Mouse (Mus musculus): Measurements from ENCODE around the gene Gm12569. TPM values are rescaled to one million over a fixed set of nuclear protein-coding genes. Genes with fewer than 3 reads are reported as not detected.

Gm12569 gene
- polyA plus RNA-seq, 1 experiment from 2014 or later: not detected

DNA sequence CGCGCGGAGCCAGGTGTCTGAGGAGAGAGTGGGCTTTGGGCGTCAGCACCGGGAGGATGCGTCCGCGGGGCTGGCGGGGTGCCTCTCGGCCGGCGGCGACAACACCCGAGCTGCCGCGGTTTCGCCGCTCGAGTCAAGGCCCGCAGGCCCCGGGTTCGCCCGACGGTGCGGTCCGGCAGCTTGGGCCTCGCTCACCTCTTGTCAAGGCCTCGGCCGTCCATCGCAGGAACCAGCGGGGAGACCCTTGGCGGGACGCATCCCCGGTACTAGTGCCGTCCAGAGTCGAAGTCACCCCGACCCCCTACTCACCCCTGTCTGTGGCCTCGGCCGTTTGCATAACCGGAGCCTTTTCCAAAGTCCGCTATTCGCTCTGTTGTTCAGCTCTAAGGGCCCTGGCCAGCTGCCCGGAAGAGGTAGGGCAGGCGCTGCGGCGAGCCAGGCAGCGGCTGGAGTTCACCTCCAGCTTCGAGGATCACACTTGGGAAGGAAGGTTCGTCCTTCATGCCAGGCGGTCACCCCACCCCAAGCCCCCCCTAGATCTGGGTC, 43.1 kb downstream of the Gm12569 start:
- H3K4me2 ChIP-seq: peak overlapping the region; percentile 86
- peaks cover 7% of the 10 kb centered on the region; the same call in 1 of the 2 replicates for H3K36me3 ChIP-seq
- ATAC-seq (ENCODE audit: borderline replicate concordance, extremely low read depth, low FRiP score, low TSS enrichment): peak; percentile 55
- H3K27ac ChIP-seq: peak overlapping the region; percentile 87
- no peaks in the 10 kb centered on the region for H3K27me3 ChIP-seq
- peak overlapping the region; percentile 91 for H3K9ac ChIP-seq
- peaks cover 29% of the 10 kb centered on the region for H3K4me1 ChIP-seq
- under 1% methylated on average over 50 of the region's 50 CpGs for WGBS
- H3K4me3 ChIP-seq: peak overlapping the region; percentile 69
- no peaks in the 10 kb centered on the region for H3K9me3 ChIP-seq

DNA sequence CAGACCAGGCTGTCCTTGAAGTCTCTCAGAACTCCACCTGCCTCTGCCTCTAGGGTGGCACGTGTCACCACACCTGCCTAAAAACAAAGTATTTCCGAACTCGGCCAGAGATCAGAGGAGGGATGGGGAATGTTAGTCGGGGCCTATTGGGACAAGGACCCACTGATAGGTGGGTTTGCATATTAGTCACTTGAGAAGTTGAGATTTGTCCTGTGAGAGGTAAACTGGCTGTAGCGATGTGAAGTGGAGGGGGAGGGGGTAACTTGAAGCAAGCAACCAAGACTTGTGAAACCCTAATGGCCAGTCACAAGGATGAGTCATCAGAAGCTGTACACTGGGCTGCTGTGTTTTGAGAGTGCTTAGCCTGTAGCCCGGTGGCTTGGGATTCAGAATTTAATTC, 44.1 kb downstream of the Gm12569 start:
- Histone ChIP-seq H3K4me3 (peak overlapping the region; percentile 69), H3K9ac (peak overlapping the region; percentile 25; the same call in 1 of the 2 replicates), H3K36me3 (peaks cover 10% of the 10 kb centered on the region; the same call in 1 of the 2 replicates), H3K9me3 (no peaks in the 10 kb centered on the region), H3K27ac (0 out of 2 replicates have a peak overlapping the region, but pooled peaks have one; percentile 87), H3K4me2 (peak overlapping the region; percentile 86), H3K4me1 (peaks cover 29% of the 10 kb centered on the region), H3K27me3 (no peaks in the 10 kb centered on the region)
- 9% methylated on average over 6 of the region's 6 CpGs for WGBS
- no peak for ATAC-seq (ENCODE audit: borderline replicate concordance, extremely low read depth, low FRiP score, low TSS enrichment)

DNA sequence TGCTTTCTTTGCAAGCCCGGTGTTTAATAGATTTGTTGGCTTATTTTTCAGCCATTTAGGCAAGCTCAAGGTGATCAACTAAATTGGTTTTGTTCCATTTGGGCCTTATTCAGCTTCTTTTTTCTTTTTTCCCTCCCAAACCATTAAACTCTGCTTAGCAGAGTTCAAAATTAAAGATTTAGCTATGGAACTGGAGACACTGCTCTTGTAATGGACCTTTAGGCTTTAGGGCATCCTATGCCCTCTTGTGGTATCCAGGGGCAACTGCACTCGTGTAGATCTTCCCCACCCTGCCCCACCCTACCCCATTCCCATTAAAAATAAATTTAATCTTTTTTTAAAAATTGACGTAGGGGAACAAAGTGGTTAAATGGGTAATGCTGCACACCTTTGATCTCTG, 45.1 kb downstream of the Gm12569 start:
- Histone ChIP-seq H3K27ac (no peak overlapping the region), H3K4me2 (peak overlapping the region; percentile 86), H3K9ac (no peak overlapping the region), H3K4me3 (peak overlapping the region; percentile 69; the same call in 1 of the 2 replicates), H3K9me3 (no peaks in the 10 kb centered on the region), H3K27me3 (no peaks in the 10 kb centered on the region), H3K36me3 (peaks cover 14% of the 10 kb centered on the region), H3K4me1 (peaks cover 29% of the 10 kb centered on the region)
- ATAC-seq (ENCODE audit: borderline replicate concordance, extremely low read depth, low FRiP score, low TSS enrichment): no peak
- WGBS: 43% methylated on average over 3 of the region's 3 CpGs

DNA sequence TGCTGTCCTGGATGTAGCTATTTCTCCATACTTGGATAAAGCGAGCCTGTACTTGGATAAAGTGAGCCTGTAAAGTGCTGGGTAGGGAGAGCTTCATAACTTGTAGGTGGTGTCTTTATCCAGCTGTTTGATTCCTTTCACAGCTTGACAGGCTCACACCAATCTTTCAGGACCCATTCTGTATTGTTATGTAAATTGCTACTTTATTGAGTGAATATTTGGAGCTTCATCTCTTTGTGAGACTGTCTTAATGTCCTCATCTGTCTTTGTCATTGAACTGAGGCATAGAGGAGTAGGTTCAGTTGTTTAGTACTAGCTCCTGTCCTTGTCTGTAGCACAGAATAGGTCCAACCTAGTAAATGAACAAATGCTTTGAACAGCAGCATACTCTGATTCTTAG, 54.1 kb downstream of the Gm12569 start:
- H3K4me3 ChIP-seq: no peak overlapping the region
- WGBS: 83% methylated on average over 1 of the region's 1 CpGs
- ATAC-seq (ENCODE audit: borderline replicate concordance, extremely low read depth, low FRiP score, low TSS enrichment): no peak

More for the DNA sequence above, 54.1 kb downstream of the Gm12569 start:
- Histone ChIP-seq H3K4me2 (no peak overlapping the region), H3K27me3 (no peaks in the 10 kb centered on the region), H3K9ac (no peak overlapping the region), H3K36me3 (peaks cover 70% of the 10 kb centered on the region), H3K4me1 (no peaks in the 10 kb centered on the region), H3K27ac (no peak overlapping the region), H3K9me3 (no peaks in the 10 kb centered on the region)

Other genes starting within 250 kb of the Gm12569 start
- not detected in 2 replicates for gene Olfr1377, start 238.5 kb upstream of the Gm12569 start, polyA plus RNA-seq (2015; fragmentation: Nextera tagmentation; extraction: Ambion mirVana)
- not detected in 2 replicates for gene Olfr51, start 216.9 kb upstream of the Gm12569 start, polyA plus RNA-seq (2015; fragmentation: Nextera tagmentation; extraction: Ambion mirVana)
- not detected in 2 replicates for gene Olfr54, start 206.2 kb upstream of the Gm12569 start, polyA plus RNA-seq (2015; fragmentation: Nextera tagmentation; extraction: Ambion mirVana)
- not detected in 2 replicates for gene Olfr1375, start 172.4 kb upstream of the Gm12569 start, polyA plus RNA-seq (2015; fragmentation: Nextera tagmentation; extraction: Ambion mirVana)
- gene Zfp354a, start 161.2 kb upstream of the Gm12569 start, polyA plus RNA-seq (2015; fragmentation: Nextera tagmentation; extraction: Ambion mirVana): 7.8 and 10.2 TPM in 2 replicates
- gene Clk4, start 41.3 kb downstream of the Gm12569 start, polyA plus RNA-seq (2015; fragmentation: Nextera tagmentation; extraction: Ambion mirVana): 96.2 and 108 TPM in 2 replicates
- gene BC049762, start 42.6 kb downstream of the Gm12569 start, polyA plus RNA-seq (2015; fragmentation: Nextera tagmentation; extraction: Ambion mirVana): 0.52 TPM in 1 of 2 replicates, not detected in the other
- gene Col23a1, start 69.4 kb downstream of the Gm12569 start, polyA plus RNA-seq (2015; fragmentation: Nextera tagmentation; extraction: Ambion mirVana): 24.9 and 25.0 TPM in 2 replicates